Mouse (Mus musculus): ENCODE results near the gene Prkd2.

- TF ChIP-seq CTCF (IDR thresholded peaks at IDR 0.05; ENCODE audit: low read depth): no peak
- peak; percentile 48; the same call in 1 of the 2 replicates for TF ChIP-seq EP300 (IDR thresholded peaks at IDR 0.05; ENCODE audit: low read depth)
These were observed 49.5 kb upstream of the Prkd2 start for GRCm38 (mm10) chr7:16793010-16793725.

Measured in heart, postnatal 0 days (tissue).